Mouse (Mus musculus) forebrain, embryonic 12.5 days (tissue): ENCODE results near the gene Usp5. TPM values are rescaled to one million over a fixed set of nuclear protein-coding genes. Genes with fewer than 3 reads are reported as not detected.
"Not testable (repeated sequence)": the region's sequence is repeated elsewhere in the genome, so short reads cannot be mapped to it uniquely, and the experiment has no call there.

Experiments
- ATAC-seq: fragments of 200-750 bp; cut with Nextera tagmentation; 2 replicates; pipeline ENCODE4 v1.8.0; 2017; ENCODE audit warnings: moderate TSS enrichment; ENCODE audit not compliant: low FRiP score
- H3K27ac ChIP-seq: fragments of 300-500 bp; sonication (generic); 2 replicates; pipeline ENCODE4 v1.5.1; 2016; ENCODE audit warnings: mild to moderate bottlenecking
- H3K27me3 ChIP-seq: fragments of 300-500 bp; sonication (generic); 2 replicates; pipeline ENCODE4 v1.6.1; 2016; ENCODE audit warnings: mild to moderate bottlenecking
- H3K36me3 ChIP-seq: fragments of 300-500 bp; sonication (generic); replicated peaks from 2 replicates; pipeline ENCODE4 v1.6.1; 2016; ENCODE audit warnings: mild to moderate bottlenecking
- H3K4me1 ChIP-seq: fragments of 300-500 bp; sonication (generic); 2 replicates; pipeline ENCODE4 v1.6.1; 2016
- H3K4me2 ChIP-seq: fragments of 300-500 bp; sonication (generic); 2 replicates; pipeline ENCODE4 v1.6.1; 2016; ENCODE audit warnings: mild to moderate bottlenecking, moderate library complexity
- H3K4me3 ChIP-seq: fragments of 300-500 bp; sonication (generic); replicated peaks from 2 replicates; pipeline ENCODE4 v1.5.1; 2016; ENCODE audit warnings: mild to moderate bottlenecking
- H3K9ac ChIP-seq: fragments of 300-500 bp; sonication (generic); 2 replicates; pipeline ENCODE4 v1.6.1; 2016; ENCODE audit warnings: mild to moderate bottlenecking
- H3K9me3 ChIP-seq: fragments of 300-500 bp; sonication (generic); 2 replicates; pipeline ENCODE4 v1.6.1; 2016
- whole genome bisulfite sequencing: fragments of 180-500 bp; shearing (Covaris S2); methylation state at CpG from one replicate; pipeline ENCODE4 v1.1.7; 2016; 5-methylcytosine and 5-hydroxymethylcytosine counted together
- polyA plus RNA-seq: library from polyadenylated mRNA; unstranded; fragments of >200 nt; fragmentation: Nextera tagmentation; extraction: Ambion mirVana; gene quantifications from 2 replicates; pipeline ENCODE4 v1.2.1, GENCODE M21; 2016

Usp5 gene
- polyA plus RNA-seq, 1 experiment from 2014 or later, result 199 TPM

GRCm38 (mm10) chr6:124808358-124809012 is 20.8 kb downstream of the Usp5 start, which contains the start of gene Spsb2:
Gene Spsb2 (plus strand): TSS chr6:124808661.
- peaks cover 60% of the 10 kb centered on the region for H3K4me1 ChIP-seq
- peak within 1 kb of the TSS; percentile 54 for H3K4me3 ChIP-seq
- no peaks in the 10 kb centered on the region for H3K27me3 ChIP-seq
- WGBS, result 4% methylated on average over 29 of the region's 29 CpGs
- no peaks in the 10 kb centered on the region for H3K9me3 ChIP-seq
- H3K9ac ChIP-seq, result peak within 1 kb of the TSS; percentile 71
- peak; percentile 51 for ATAC-seq
- H3K27ac ChIP-seq, result peak within 1 kb of the TSS; percentile 85
- peak within 1 kb of the TSS; percentile 97 for H3K4me2 ChIP-seq
- peaks cover 25% of the 10 kb centered on the region for H3K36me3 ChIP-seq

- H3K4me2 ChIP-seq, result peak overlapping the region; percentile 97
- peaks cover 56% of the 10 kb centered on the region for H3K4me1 ChIP-seq
- 90% methylated on average over 6 of the region's 6 CpGs for WGBS
- H3K27ac ChIP-seq, result peak overlapping the region; percentile 85
- ATAC-seq, result no peak
- peak overlapping the region; percentile 54 for H3K4me3 ChIP-seq
- H3K9me3 ChIP-seq, result no peaks in the 10 kb centered on the region
- peaks cover 25% of the 10 kb centered on the region for H3K36me3 ChIP-seq
- H3K9ac ChIP-seq, result peak overlapping the region; percentile 71; the same call in 1 of the 2 replicates
- H3K27me3 ChIP-seq, result no peaks in the 10 kb centered on the region
Measured at GRCm38 (mm10) chr6:124807986-124808357, 21.3 kb downstream of the Usp5 start.

GRCm38 (mm10) chr6:124807366-124807765 is 21.9 kb downstream of the Usp5 start:
- WGBS, result 87% methylated on average over 4 of the region's 4 CpGs
- Histone ChIP-seq H3K4me1 (peaks cover 49% of the 10 kb centered on the region), H3K9me3 (no peaks in the 10 kb centered on the region), H3K36me3 (peaks cover 22% of the 10 kb centered on the region), H3K4me2 (no peak overlapping the region), H3K27me3 (no peaks in the 10 kb centered on the region), H3K4me3 (no peak overlapping the region), H3K27ac (0 out of 2 replicates have a peak overlapping the region, but pooled peaks have one; percentile 2), H3K9ac (no peak overlapping the region)
- ATAC-seq, result no peak

- no peaks in the 10 kb centered on the region for H3K27me3 ChIP-seq
- 72% methylated on average over 7 of the region's 7 CpGs for WGBS
- H3K36me3 ChIP-seq, result peaks cover 14% of the 10 kb centered on the region
- no peak for ATAC-seq
- H3K27ac ChIP-seq, result peak overlapping the region; percentile 88
- H3K4me2 ChIP-seq, result peak overlapping the region; percentile 73
- no peaks in the 10 kb centered on the region for H3K9me3 ChIP-seq
- peaks cover 42% of the 10 kb centered on the region for H3K4me1 ChIP-seq
- H3K9ac ChIP-seq, result no peak overlapping the region
- no peak overlapping the region for H3K4me3 ChIP-seq
Measured at GRCm38 (mm10) chr6:124806446-124807140, 22.7 kb downstream of the Usp5 start.

GRCm38 (mm10) chr6:124805341-124806321 is 23.7 kb downstream of the Usp5 start:
- Histone ChIP-seq H3K4me3 (peak overlapping the region; percentile 43), H3K27ac (peak overlapping the region; percentile 88), H3K4me2 (peak overlapping the region; percentile 73), H3K9ac (peak overlapping the region; percentile 60), H3K27me3 (no peaks in the 10 kb centered on the region), H3K9me3 (no peaks in the 10 kb centered on the region), H3K4me1 (peaks cover 41% of the 10 kb centered on the region), H3K36me3 (peaks cover 5% of the 10 kb centered on the region; the same call in 1 of the 2 replicates)
- peak; percentile 84 for ATAC-seq
- WGBS, result 1% methylated on average over 34 of the region's 34 CpGs

GRCm38 (mm10) chr6:124804341-124804740 is 24.9 kb downstream of the Usp5 start:
- Histone ChIP-seq H3K9ac (no peak overlapping the region), H3K27ac (no peak overlapping the region), H3K36me3 (no peaks in the 10 kb centered on the region), H3K4me2 (no peak overlapping the region), H3K9me3 (no peaks in the 10 kb centered on the region), H3K4me3 (no peak overlapping the region), H3K27me3 (no peaks in the 10 kb centered on the region), H3K4me1 (peaks cover 29% of the 10 kb centered on the region)
- ATAC-seq, result no peak
- WGBS, result 86% methylated on average over 3 of the region's 3 CpGs

GRCm38 (mm10) chr6:124803691-124804090 is 25.6 kb downstream of the Usp5 start:
- not testable (repeated sequence) for H3K27ac ChIP-seq, H3K4me2 ChIP-seq, H3K9me3 ChIP-seq, H3K9ac ChIP-seq, ATAC-seq, H3K27me3 ChIP-seq, H3K36me3 ChIP-seq, H3K4me3 ChIP-seq
- 99% methylated on average over 4 of the region's 4 CpGs for WGBS
- peaks cover 22% of the 10 kb centered on the region for H3K4me1 ChIP-seq

GRCm38 (mm10) chr6:124803061-124803460 is 26.2 kb downstream of the Usp5 start:
- 80% methylated on average over 3 of the region's 3 CpGs for WGBS
- no peaks in the 10 kb centered on the region for H3K9me3 ChIP-seq
- H3K4me1 ChIP-seq, result peaks cover 16% of the 10 kb centered on the region
- no peak for ATAC-seq
- H3K4me3 ChIP-seq, result no peak overlapping the region
- no peaks in the 10 kb centered on the region for H3K27me3 ChIP-seq
- H3K27ac ChIP-seq, result no peak overlapping the region
- no peak overlapping the region for H3K9ac ChIP-seq
- H3K4me2 ChIP-seq, result no peak overlapping the region
- no peaks in the 10 kb centered on the region for H3K36me3 ChIP-seq

- not testable (repeated sequence) for H3K27me3 ChIP-seq, H3K27ac ChIP-seq, H3K4me3 ChIP-seq, H3K36me3 ChIP-seq, ATAC-seq, H3K9ac ChIP-seq, H3K9me3 ChIP-seq
- peaks cover 14% of the 10 kb centered on the region for H3K4me1 ChIP-seq
- H3K4me2 ChIP-seq, result peak overlapping the region; percentile 29; the same call in 1 of the 2 replicates
- 11% methylated on average over 6 of the region's 9 CpGs for WGBS
Measured at GRCm38 (mm10) chr6:124802400-124802799, 26.9 kb downstream of the Usp5 start.

GRCm38 (mm10) chr6:124796200-124796599 is 33.1 kb downstream of the Usp5 start:
- 87% methylated on average over 2 of the region's 2 CpGs for WGBS
- 0 out of 2 replicates have a peak, but pooled peaks cover 5% of the 10 kb centered on the region for H3K4me1 ChIP-seq
- no peak overlapping the region for H3K4me3 ChIP-seq

GRCm38 (mm10) chr6:124795781-124796180 is 33.5 kb downstream of the Usp5 start:
- H3K27ac ChIP-seq, result no peak overlapping the region
- no peaks in the 10 kb centered on the region for H3K27me3 ChIP-seq
- 68% methylated on average over 4 of the region's 4 CpGs for WGBS
- no peak overlapping the region for H3K4me2 ChIP-seq
- ATAC-seq, result no peak
- H3K4me3 ChIP-seq, result no peak overlapping the region
- no peaks in the 10 kb centered on the region for H3K36me3 ChIP-seq
- no peak overlapping the region for H3K9ac ChIP-seq
- 0 out of 2 replicates have a peak, but pooled peaks cover 5% of the 10 kb centered on the region for H3K4me1 ChIP-seq
- H3K9me3 ChIP-seq, result no peaks in the 10 kb centered on the region

More at GRCm38 (mm10) chr6:124796200-124796599, 33.1 kb downstream of the Usp5 start:
- no peak overlapping the region for H3K27ac ChIP-seq
- no peaks in the 10 kb centered on the region for H3K36me3 ChIP-seq
- ATAC-seq, result no peak
- H3K27me3 ChIP-seq, result no peaks in the 10 kb centered on the region
- no peaks in the 10 kb centered on the region for H3K9me3 ChIP-seq
- no peak overlapping the region for H3K9ac ChIP-seq
- no peak overlapping the region for H3K4me2 ChIP-seq

GRCm38 (mm10) chr6:124791911-124792310 is 37.4 kb downstream of the Usp5 start:
- WGBS, result 86% methylated on average over 3 of the region's 3 CpGs
- ATAC-seq, result no peak
- no peak overlapping the region for H3K4me3 ChIP-seq

More at GRCm38 (mm10) chr6:124791911-124792310, 37.4 kb downstream of the Usp5 start:
- no peaks in the 10 kb centered on the region for H3K36me3 ChIP-seq
- no peak overlapping the region for H3K27ac ChIP-seq
- H3K9me3 ChIP-seq, result no peaks in the 10 kb centered on the region
- H3K27me3 ChIP-seq, result no peaks in the 10 kb centered on the region
- 0 out of 2 replicates have a peak, but pooled peaks cover 5% of the 10 kb centered on the region for H3K4me1 ChIP-seq
- no peak overlapping the region for H3K9ac ChIP-seq
- no peak overlapping the region for H3K4me2 ChIP-seq
